10 mouse cellular contexts compared by ENCODE assay signal in the genomic region with DNA sequence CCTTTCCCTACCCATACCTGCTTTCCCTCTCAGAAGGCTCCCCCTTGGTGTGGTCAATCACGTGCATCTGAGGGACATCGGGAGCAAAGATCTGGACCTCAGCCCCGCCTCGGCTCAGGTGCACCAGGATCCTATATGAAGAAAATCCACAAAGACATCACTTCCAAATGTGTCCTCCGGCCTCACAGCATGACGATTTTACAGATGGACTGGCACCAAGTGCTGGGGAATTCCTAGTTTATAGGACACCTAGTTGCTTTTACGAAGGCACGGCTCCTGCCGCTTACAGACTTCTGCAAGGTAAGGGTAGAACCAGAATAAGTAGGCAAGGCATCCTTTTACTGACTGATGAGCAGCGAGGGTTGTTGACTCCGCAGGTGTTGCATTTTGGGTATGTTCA. TPM values are rescaled to one million over a fixed set of nuclear protein-coding genes. Genes with fewer than 3 reads are reported as not detected.
A peak's percentile ranks its signal among the peaks of the same experiment; 100 is the strongest.
DNase-seq lines count a peak whose midpoint lies in the region; ATAC-seq and TF ChIP-seq lines count a peak whose summit lies in the region.
"Had no signal": no experiment of that assay in that cellular context is flagged by ENCODE, and none has a peak within 500 bp of the region (broad histone marks: within the 10 kb centered on the region; RNA-seq: fewer than 3 reads in every experiment).

No protein-coding gene starts in this region.

- peak; percentile 18 for DNase-seq in kidney, adult 2 months
- DNase-seq in kidney, adult 18-20 months, result no peak
- no peak for DNase-seq in hindbrain, embryonic 11.5 days (ENCODE audit: low spot score)
- no peak for DNase-seq in midbrain, embryonic 11.5 days (ENCODE audit: low spot score, missing footprints)
- no peak for DNase-seq in right cerebral cortex, postnatal 36 days (ENCODE audit: low spot score in 2 of 2)
- DNase-seq in gastrocnemius, postnatal 25 days, result no peak
- no peak for DNase-seq in layer of hippocampus, adult 9-10 months (ENCODE audit: low spot score)
- DNase-seq: kidney, postnatal 14 days; thymus, postnatal 25 days had no signal

- peaks cover 11% of the 10 kb centered on the region; the same call in 1 of the 2 replicates for H3K4me1 ChIP-seq in kidney, adult 2 months (ENCODE audit: control insufficient read depth, insufficient read depth, low read length)
- H3K4me1 ChIP-seq in brown adipose tissue, adult 24 weeks (ENCODE audit: control insufficient read depth, insufficient read depth, insufficient read length, low read length), result peaks cover 6% of the 10 kb centered on the region; the same call in 1 of the 2 replicates
- 0 out of 2 replicates have a peak, but pooled peaks cover 3% of the 10 kb centered on the region for H3K4me1 ChIP-seq in hindbrain, embryonic 11.5 days (replicated peaks; ENCODE audit: control insufficient read depth, insufficient read depth, low read length)
- peaks cover 6% of the 10 kb centered on the region for H3K4me1 ChIP-seq in midbrain, embryonic 11.5 days (ENCODE audit: control insufficient read depth, insufficient read depth, low read length)

- no peaks in the 10 kb centered on the region for H3K9me3 ChIP-seq in hindbrain, embryonic 11.5 days (ENCODE audit: control insufficient read depth, low read length)
- no peaks in the 10 kb centered on the region for H3K9me3 ChIP-seq in midbrain, embryonic 11.5 days (ENCODE audit: control insufficient read depth, low read length)

- no peak overlapping the region; the same call in 1 of the 2 replicates for H3K9ac ChIP-seq in hindbrain, embryonic 11.5 days (ENCODE audit: low read depth, low read length)
- peak overlapping the region; percentile 77; the same call in 1 of the 2 replicates for H3K9ac ChIP-seq in midbrain, embryonic 11.5 days (ENCODE audit: low read length)

- no peak for TF ChIP-seq POLR2A in kidney, adult 2 months (IDR thresholded peaks at IDR 0.05; ENCODE audit: low read depth, low read length)

- peak overlapping the region; percentile 90 for H3K4me2 ChIP-seq in hindbrain, embryonic 11.5 days (replicated peaks; ENCODE audit: low read depth, low read length)
- H3K4me2 ChIP-seq in midbrain, embryonic 11.5 days, result peak overlapping the region; percentile 94

- H3K36me3 ChIP-seq in kidney, adult 2 months (ENCODE audit: control insufficient read depth, insufficient read depth, low read length), result no peaks in the 10 kb centered on the region
- H3K36me3 ChIP-seq in hindbrain, embryonic 11.5 days (ENCODE audit: control insufficient read depth, insufficient read depth, low read length), result no peaks in the 10 kb centered on the region
- H3K36me3 ChIP-seq in midbrain, embryonic 11.5 days (ENCODE audit: control insufficient read depth, insufficient read depth, low read length), result peaks cover 17% of the 10 kb centered on the region

- peak overlapping the region; percentile 70 for H3K27ac ChIP-seq in kidney, adult 2 months (ENCODE audit: insufficient read depth, low read depth, low read length)
- H3K27ac ChIP-seq in brown adipose tissue, adult 24 weeks (replicated peaks; ENCODE audit: low read depth, low read length), result 0 out of 2 replicates have a peak overlapping the region, but pooled peaks have one; percentile 62
- no peak overlapping the region for H3K27ac ChIP-seq in hindbrain, embryonic 11.5 days (ENCODE audit: low read depth, low read length)
- H3K27ac ChIP-seq in midbrain, embryonic 11.5 days (ENCODE audit: low read depth, low read length), result no peak overlapping the region

- 0 out of 2 replicates have a peak, but pooled peaks have one; percentile 1 for ATAC-seq in hindbrain, embryonic 11.5 days (ENCODE audit: low FRiP score)
- ATAC-seq in midbrain, embryonic 11.5 days (ENCODE audit: low FRiP score), result no peak

- WGBS in kidney, adult 2 months, result 55% methylated on average over 11 of the region's 11 CpGs
- 88% methylated on average over 11 of the region's 11 CpGs for WGBS in hindbrain, embryonic 11.5 days
- WGBS in midbrain, embryonic 11.5 days, result 83% methylated on average over 11 of the region's 11 CpGs

- no peaks in the 10 kb centered on the region for H3K27me3 ChIP-seq in kidney, adult 2 months (replicated peaks; ENCODE audit: control insufficient read depth, insufficient read depth, low read length)
- no peaks in the 10 kb centered on the region for H3K27me3 ChIP-seq in hindbrain, embryonic 11.5 days (ENCODE audit: control insufficient read depth, insufficient read depth, low read length)
- H3K27me3 ChIP-seq in midbrain, embryonic 11.5 days (ENCODE audit: control insufficient read depth, insufficient read depth, low read length), result no peaks in the 10 kb centered on the region

- TF ChIP-seq CTCF in kidney, adult 2 months (conservative IDR thresholded peaks at IDR 0.05; ENCODE audit: insufficient read depth, insufficient read length, low read depth, low read length), result no peak

- peak overlapping the region; percentile 88 for H3K4me3 ChIP-seq in kidney, adult 2 months (ENCODE audit: insufficient read depth, low read depth, low read length)
- peak overlapping the region; percentile 88 for H3K4me3 ChIP-seq in brown adipose tissue, adult 24 weeks (ENCODE audit: insufficient read depth, low read depth, low read length)
- peak overlapping the region; percentile 70 for H3K4me3 ChIP-seq in hindbrain, embryonic 11.5 days (ENCODE audit: low read depth, low read length)
- peak overlapping the region; percentile 71 for H3K4me3 ChIP-seq in midbrain, embryonic 11.5 days (ENCODE audit: low read depth, low read length)

RNA-seq across cellular contexts. Expression of gene D10Jhu81e, which starts 0.8 kb away (rescaled TPM):
- 283 and 352 TPM in 2 replicates for polyA plus RNA-seq in kidney, adult 2 months (2012; rRNA removed)
- 403 and 476 TPM in 2 replicates for polyA plus RNA-seq in brown adipose tissue, adult 24 weeks (2012; ENCODE audit: insufficient read depth, insufficient read length, missing spikeins)
- polyA plus RNA-seq in hindbrain, embryonic 11.5 days (2014; fragmentation: Nextera tagmentation; extraction: Ambion mirVana), result 13.6 and 17.6 TPM in 2 replicates
- polyA plus RNA-seq in midbrain, embryonic 11.5 days (2014; fragmentation: Nextera tagmentation; extraction: Ambion mirVana), result 18.4 and 20.9 TPM in 2 replicates
- 100 to 1,000 TPM; 225 to 235 TPM for total RNA-seq in gastrocnemius, postnatal 25 days (2021)

RNA-seq across cellular contexts. Expression of gene Pwp2, which starts 16.2 kb away (rescaled TPM):
- polyA plus RNA-seq in kidney, adult 2 months (2012; rRNA removed), result 7.9 and 8.2 TPM in 2 replicates
- 3.3 and 4.3 TPM in 2 replicates for polyA plus RNA-seq in brown adipose tissue, adult 24 weeks (2012; ENCODE audit: insufficient read depth, insufficient read length, missing spikeins)
- 14.1 and 18.7 TPM in 2 replicates for polyA plus RNA-seq in hindbrain, embryonic 11.5 days (2014; fragmentation: Nextera tagmentation; extraction: Ambion mirVana)
- polyA plus RNA-seq in midbrain, embryonic 11.5 days (2014; fragmentation: Nextera tagmentation; extraction: Ambion mirVana), result 17.2 and 19.0 TPM in 2 replicates
- 1 to 10 TPM; 7.6 to 8.3 TPM for total RNA-seq in gastrocnemius, postnatal 25 days (2021)

Comparison
In these comparisons a context has a peak if more than half of its experiments do, and no peak if none do; other contexts are left out.
1. H3K27ac ChIP-seq: peak in kidney, adult 2 months (single experiment) and brown adipose tissue, adult 24 weeks (single experiment); none in hindbrain, embryonic 11.5 days (single experiment) and midbrain, embryonic 11.5 days (single experiment).
2. RNA of gene D10Jhu81e, which starts 0.8 kb away (polyA plus RNA-seq): 403 to 476 TPM in brown adipose tissue, adult 24 weeks and 283 to 352 TPM in kidney, adult 2 months; 18.4 to 20.9 TPM in midbrain, embryonic 11.5 days and 13.6 to 17.6 TPM in hindbrain, embryonic 11.5 days; every median in the first group is over 10 times any median in the second.
3. Peak in every context shown above with its lines, with median percentiles within 50 percentile points of each other: H3K4me3 ChIP-seq.